Mouse (Mus musculus) regulatory T cell (primary cell): ENCODE results near the gene Daam1.

ENCODE experiments used
- in situ Hi-C: fragments of 300-600 bp; cut with MboI, MseI; formaldehyde crosslinking; loops from one replicate; pipeline ENCODE4 v1.15.1; 2025; ENCODE audit warnings: high pct_unique_total_duplicates

Gene Daam1

DNA sequence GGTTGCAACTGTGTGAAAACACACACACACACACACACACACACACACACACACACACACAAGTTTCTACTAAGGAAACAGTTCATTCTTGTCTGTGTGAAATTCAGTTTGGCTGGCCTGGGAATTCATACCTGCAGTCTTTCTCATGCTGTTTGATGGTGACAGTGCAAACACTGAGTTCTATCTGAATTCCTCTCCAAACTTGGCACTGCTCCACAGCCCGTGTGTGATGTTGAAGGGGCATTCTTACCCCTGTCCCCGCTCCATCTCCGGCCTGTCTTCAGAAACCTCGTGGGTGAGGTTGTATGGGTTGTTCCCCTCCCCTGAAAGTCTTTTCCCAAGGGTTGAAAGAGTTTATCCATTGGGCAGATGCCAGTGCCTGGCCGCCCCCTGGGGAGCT, 28.2 kb downstream of the Daam1 start:
- in situ Hi-C loops = no loop called here

DNA sequence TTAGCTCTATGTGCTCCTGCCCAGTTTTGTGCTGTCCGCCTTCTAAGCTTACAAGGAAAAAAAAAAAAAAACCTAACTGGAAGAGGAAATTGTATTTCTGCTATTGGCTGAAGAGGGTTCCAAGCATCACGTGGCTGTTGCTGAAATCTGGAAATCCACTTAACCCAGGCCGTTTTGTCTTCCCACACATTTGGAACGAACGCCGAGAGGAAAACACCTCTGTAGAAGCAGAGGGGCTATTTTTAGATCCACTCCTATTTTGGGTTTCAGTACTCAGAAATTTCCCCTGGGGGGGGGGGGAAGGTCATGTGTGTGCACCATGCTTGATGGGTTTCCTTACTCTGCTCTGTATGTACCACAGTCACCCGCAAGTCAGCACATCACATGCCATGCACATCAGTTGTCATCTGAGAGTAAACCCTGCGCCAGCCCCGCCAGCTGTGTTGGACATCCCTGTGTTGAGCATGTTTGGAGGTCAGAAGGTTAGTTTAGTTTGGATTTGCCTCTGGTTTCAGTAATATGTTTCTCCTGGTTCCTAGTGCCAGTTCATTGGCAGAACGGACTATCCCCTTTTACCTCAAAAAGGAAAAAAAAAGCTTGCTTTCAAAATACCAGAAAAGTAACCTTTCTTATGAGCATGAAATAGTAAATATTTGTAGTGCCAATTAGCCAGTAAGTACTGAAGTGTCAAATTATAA, 33.1 kb downstream of the Daam1 start:
- in situ Hi-C loops = no loop called here

DNA sequence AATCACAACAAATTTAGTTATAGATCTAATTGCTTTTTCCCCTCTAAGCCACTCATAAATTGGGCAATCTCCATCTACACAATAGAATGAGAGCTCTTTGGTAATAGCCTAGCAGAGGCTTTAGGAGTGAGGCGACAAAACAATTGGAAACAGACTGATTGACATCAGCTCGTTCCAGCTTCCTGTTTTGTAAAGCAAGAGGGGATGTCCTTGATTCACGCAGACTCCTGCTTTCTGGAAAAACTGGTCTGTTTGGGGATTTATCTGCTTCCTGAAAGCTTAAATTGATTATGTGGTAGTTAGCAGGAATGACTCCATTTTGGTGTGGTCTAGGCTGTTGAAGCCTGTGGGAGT, 33.6 kb downstream of the Daam1 start:
- in situ Hi-C loops = no loop called here

DNA sequence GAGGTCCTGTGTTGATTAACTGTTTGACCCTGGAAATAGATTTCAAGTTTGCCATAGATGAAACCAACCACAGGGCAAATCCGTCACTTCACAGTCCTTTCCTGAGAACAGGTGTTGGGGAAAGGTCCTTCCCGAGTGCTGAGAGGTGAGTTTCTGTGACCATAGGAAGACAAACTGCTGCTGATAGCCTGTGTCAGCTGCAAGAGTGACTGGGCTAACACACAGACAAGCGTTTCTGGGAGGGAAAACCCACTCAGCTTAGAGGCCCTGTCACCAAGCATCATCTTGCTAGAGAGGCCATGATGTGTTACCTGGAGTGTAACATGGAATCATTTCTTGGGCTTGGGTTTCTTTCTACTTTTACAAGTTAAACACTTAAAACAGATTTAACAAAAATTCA, 35.1 kb downstream of the Daam1 start:
- in situ Hi-C loops = no loop called here

DNA sequence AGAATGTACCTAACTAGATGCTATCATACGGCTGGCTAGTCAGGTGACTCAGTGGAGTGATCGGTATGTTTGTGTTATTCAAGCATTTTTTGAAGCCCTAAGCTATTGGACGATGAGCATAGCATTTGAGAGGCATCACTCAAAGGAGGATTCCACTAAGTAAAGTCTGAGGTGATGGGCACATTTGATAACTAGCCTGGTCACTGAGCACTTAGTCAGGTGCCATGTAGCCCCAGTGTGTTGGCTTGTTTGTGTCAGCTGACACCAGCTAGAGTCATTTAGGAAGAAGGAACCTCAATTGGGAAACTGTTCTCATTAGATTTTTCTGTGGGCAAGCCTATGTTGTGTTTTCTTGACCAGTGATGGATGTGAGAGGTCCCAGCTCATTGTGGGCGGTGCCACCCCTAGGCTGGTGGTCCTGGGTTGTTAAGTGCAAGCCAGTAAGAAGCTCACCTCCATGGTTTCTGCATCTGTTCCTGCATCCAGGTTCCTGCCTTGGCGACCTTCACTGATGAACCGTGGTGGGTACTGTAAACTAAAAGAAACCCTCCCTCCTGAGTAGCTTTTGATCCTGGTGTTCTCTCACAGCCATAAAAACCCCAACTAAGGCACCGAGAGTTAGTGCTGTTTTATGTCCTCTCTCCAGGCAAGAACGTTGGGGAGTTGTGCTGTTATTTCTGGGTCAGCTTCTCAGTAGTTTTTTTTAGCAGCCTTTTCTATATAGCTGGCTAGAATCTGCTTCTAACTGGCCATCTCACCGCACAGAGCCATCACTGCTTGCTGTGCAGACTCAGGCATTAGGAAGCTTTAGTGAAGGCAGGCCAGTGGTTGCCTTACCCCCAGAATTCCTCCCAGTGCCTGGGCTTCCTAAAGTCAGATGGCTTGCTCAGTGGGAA, 36.7 kb downstream of the Daam1 start:
- in situ Hi-C loops = no loop called here

DNA sequence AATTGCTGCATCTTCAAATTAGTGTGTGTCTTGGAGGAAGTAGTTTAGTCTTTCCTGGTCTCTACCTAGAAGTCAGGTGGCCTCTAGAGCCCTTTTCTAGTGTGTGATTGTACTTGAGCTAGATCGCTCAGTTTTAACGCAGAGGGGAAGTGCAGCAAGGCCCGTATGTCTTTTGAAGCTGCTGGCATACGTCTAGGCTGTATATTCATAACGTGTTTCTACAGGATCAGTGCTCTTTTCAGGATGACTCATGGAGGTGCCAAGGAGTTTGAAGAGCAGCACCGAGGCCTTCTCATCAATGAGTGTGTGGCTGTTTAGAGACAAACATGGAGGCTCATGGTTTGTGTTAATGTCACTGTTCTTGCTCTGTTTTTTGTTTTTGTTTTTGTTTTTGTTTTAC, 39.8 kb downstream of the Daam1 start:
- in situ Hi-C loops = no loop called here

DNA sequence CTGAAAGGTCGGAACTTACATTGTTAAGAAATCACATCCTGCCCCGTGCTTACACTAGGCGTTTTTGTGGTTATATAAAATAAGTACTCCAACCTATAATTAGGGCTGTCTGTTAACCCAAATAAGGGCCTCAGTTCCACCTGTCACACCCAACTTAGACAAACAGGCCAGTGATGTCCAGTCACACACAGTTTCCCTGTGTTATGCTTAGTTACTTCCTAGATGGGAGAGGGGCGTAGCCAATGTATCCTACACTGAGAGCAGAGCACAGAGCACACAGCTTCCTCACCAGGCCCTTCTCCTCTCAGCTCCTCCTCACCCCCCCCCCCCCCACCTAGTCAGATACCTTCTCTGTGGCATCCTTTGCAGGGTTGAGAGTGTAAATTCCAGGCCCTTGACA, 41.5 kb downstream of the Daam1 start:
- in situ Hi-C loops = no loop called here

DNA sequence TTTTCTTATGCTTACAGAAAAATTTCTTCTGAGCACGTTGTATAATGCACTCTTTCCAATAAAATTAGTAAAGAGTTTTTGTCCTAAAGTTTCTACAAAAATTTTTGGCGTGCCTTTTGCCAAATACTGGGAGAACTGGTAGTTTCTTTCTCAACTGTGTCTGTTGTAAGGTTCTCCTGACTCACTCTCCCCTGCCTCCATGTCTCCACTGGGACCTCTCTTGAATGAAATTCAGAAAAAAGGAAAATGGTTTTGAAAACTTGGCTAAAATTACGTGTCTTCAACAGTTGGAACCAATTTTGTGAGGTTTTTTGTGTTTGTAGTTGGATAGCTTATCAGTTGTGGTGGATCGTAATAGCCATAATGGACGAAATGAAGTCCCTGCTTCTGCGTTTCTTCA, 43.7 kb downstream of the Daam1 start:
- in situ Hi-C loops = no loop called here

DNA sequence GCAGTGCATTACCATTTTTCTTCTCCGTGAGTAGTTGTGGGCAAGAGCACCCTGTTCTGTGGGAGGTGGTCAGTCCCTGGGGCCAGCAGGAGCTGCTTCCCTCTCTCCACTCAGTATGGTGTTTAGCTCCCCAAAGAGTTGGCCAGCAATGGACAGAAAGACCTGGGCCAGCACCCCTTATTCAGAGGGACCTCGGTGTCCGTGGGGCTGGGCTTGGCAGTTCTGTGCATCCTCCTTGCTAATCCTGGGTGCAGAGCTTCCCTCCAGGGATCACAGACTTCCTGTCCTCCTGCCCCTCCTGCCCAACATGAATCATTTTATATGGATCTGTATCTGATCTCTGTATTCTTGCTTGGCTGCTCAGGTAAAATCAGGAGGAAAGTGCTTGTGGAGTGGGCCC, 44.1 kb downstream of the Daam1 start:
- in situ Hi-C loops = no loop called here

DNA sequence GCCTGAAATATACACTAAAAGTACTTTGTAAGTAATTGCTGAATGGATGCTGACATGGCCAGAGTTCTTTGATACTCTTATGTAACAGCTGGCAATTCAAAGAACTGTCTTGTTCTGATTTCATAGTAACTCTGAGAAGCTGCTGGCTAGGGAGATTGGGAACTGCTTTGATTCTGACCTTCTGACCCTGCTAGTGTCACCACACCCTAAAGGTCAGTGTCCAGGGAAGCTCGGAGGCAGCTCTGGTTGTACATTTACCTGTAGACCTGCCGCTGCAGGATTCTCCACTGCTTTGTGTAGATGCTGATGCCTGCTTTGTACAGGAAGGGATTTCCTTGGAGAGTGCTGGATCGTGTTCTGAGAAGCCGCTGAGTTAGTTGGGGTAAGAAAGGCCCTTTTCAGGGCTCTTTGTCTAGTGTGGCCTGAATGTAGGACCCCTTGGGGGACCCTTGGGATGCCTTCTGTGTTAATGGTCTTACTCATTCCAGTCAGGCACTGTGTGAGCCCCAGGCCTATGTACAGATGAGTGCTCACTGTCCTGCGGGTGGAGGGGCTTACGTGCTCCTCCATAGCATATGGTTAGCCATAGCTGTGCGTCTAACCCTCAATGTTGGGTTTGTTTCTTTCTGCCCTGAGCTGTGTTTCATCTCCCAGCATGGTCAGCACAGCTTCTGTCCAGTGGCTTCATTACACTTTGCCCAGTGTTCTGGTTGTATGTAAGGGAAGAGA, 45.0 kb downstream of the Daam1 start:
- in situ Hi-C loops = no loop called here

DNA sequence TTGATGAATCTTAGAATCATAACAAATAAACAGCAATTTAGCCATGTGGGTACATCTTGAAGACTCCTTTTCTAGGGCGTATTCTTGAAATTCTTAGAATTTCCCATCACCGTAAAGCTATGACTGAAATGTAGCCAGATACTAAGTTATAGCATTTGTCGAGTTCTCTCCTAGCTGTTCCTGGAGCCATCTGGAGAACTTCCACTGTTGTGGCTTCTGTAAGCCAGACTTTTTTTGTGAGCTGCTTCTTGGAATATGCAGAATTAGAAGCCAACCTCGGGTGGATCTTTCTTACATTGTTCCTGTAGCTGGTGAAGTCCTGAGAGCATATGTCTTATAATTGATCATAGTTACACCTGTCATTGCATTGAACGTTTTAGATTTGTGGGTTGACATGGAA, 50.1 kb downstream of the Daam1 start:
- in situ Hi-C loops = no loop called here

DNA sequence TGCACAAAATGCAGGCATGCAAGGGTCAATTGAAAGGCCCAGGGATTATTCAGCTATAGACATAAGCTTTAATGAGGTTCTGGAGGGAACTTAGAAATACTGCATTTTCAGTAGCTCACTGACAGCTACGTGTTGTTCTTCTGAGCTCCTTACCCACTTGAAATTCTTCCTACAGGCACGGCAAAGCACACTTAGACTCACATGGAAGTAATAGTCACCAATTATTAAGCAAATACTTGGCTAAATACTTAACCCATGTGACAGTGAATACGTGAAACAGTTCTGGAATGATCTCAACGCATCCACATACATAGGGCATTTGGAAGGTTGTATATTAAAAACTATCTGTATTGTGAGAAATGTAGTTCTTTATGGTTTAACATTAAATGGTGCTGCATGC, 50.6 kb downstream of the Daam1 start:
- in situ Hi-C loops = no loop called here

DNA sequence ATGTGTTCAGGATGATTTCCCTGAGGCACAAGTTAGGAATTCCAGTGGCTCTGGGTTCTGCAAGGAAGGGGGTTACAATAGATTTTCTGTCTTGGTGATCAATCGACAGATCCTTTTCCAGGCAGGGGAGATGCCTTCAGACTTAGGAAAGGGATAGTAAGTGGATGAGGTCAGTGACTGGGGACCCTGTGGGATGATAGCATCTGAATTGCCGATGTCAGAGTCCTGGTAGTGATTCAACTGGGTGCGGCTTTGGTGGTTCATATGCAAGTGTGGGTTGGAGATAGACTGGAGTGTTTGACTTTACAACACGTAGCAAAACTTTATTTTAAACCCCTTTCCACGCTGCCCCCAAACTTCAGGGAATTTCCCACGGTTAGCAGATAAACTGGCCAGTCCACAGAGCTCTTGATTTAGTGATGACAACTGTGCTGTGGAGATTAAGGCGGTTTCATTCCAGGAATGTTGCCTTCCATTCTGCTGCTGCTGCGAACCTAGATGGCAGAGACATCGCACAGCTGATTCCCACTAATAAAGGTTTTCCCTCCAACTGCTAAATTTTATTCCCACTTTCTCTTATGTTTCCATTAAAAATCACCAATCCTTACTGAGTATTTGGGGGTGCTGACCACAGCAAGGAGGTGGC, 52.3 kb downstream of the Daam1 start:
- in situ Hi-C loops = no loop called here

DNA sequence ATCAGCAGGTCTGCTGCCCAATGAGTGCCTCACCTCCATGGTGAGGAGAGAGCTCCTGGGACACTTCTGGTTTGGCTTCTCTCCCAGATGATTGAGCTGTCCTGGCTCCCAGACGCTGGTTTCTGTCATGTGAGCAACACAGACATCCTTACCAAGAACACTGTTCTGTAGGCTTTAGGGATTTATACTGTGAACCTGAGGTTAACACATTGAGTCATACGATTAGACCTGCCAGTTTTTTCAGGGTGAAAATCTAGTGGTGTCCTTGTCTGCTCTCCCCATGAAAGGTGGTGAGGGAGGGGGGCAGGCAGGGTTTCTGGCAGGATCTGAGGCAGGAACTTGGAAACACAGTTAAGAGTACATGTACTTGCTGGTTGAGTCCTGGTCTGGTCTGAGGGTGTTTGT, 54.3 kb downstream of the Daam1 start:
- in situ Hi-C loops = no loop called here

DNA sequence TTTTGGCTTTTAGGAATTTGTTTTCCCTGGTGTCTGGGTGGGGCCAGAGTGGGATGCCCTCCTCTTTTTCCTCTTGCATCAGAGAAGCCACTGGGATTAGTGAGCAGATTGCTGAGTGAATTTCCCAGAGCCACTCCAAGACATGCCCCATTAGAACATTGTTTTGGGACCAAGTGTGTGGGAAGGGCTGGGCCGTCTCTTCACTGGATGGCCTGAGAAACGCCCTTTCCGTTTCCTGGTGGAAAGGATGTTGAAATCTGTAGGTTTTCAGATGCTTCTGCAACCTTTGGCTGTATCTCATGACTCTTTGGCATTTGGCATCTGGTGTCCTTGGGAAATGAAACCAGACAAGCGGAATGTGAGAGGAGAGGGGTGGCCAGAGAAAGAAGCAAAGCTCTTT, 54.8 kb downstream of the Daam1 start:
- in situ Hi-C loops = no loop called here

DNA sequence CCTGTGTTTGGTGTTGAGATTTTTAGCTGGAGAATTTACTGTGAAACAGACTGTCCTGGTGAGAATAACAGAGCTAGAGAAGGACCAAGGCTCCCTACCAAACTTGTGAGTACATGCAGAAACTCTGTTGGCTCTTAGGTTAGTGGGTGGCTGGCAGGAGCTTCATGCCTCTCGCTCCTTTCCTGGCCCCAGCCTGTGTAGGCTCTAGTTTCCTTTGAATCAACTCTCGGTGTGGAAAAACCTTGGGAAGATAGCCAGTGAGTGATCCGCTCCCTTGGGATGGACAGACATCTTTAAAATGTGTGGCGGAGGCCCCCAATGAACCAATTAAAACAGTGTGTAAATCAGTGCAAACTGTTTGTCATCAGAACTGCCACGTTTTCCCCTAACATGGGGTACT, 55.5 kb downstream of the Daam1 start:
- in situ Hi-C loops = no loop called here

DNA sequence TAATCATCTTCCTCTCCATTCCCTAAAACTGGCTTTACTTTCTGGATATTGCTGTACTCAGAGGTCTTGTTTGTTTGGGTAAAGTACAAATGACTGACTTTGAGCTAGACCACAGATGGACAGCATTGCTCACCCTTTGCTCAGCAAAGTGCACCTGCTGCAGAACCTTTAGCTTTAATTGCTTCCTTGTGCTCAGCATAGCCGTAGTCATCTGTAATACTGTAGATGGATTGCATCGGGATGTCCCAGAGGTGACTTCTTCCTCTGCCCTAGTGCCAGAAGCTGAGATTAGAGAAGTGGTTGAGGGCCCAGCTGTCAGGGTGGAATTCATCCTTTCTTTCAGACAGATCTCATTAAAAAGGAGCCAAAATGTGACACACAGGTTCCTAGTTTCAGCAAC, 56.1 kb downstream of the Daam1 start:
- in situ Hi-C loops = no loop called here

DNA sequence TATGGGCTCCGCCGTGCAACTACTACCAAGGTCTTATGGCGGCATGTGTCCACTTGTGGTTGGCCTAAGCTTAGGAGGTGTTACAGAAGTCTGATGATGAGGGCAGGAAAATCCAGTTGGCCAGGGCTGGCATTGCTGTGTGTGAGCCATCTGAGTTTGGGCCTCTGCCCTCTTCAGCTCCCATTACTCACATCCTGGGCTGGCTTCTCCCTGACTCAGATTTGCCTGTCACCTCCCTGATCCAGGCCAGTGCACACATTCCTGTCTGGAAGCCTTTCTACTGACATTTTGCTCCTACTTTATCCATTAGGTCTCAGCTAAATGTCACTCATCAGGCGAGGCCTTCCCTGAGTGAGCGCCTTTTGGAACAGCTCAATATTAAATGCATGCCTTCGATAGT, 57.5 kb downstream of the Daam1 start:
- in situ Hi-C loops = no loop called here

DNA sequence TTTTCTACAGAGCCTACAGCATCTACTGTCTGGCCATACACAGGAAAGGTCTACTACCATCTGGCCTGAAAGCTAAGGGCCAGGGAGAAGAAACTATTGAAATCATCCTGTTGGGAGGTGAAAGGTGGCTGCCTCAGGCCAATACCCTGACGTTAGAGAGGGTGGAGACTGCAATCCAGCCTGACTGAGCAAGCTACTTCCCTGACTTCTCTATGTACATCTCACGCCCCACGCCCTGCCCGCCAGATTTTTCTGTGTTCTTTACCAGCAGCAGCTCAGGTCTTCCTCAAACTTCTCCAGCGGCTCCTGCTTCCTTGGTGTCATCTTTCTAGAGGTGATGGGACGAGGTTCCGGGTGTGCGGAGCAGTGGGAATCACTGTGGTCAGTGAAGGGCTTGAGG, 58.4 kb downstream of the Daam1 start:
- in situ Hi-C loops = no loop called here

DNA sequence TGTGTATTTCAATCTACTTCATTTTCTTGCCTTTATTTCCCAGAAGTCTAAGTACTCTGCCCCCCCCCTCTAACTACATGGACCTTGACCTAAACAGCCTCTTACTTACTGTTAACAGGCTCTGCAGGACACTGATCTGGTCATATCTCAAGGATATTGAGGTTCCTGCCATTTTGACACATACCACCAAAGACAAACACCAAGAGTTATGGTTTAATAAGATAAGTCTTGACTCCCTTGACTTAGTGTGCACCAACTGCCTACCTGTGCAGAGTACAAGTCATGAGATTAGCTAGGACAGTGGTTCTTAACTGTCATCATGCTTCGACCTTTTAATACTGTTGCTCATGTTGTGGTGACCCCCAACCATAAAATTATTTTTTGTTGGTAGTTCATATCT, 59.4 kb downstream of the Daam1 start:
- in situ Hi-C loops = no loop called here

DNA sequence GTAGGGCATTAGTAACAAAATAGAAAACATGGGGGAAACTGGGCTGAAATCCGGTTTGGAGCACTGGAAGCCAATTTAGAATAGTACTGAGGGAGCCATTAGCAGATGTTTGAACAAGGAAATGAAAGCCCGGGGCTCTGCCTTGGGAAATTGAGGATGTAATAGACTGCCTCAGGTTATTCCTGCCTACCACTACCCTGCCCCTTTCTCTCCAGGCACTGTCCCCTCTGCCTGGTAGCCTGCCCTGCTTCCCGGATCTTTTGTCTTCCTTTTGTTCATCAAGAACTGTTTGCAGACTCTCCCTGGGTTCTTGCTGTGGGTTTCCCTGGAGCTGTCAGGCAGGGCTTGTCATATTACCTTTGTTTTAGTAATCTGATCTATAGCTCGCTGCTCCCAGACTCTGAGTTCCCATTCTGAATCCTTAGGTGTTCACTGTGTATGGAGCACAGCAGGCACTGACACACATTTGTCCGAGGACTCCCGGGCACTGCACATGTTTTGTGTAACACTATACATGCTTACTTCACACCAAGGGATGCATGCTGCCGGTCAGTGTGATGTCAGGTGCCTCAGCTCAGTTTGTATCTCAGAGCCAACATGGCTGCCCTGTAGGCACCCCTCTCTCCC, 61.0 kb downstream of the Daam1 start:
- in situ Hi-C loops = no loop called here
